Mouse (Mus musculus) testis, postnatal 10 days (tissue): ENCODE data around the gene Tmc4.
"Not testable (repeated sequence)": the region's sequence is repeated elsewhere in the genome, so short reads cannot be mapped to it uniquely, and the experiment has no call there.

Source experiments
- DNase-seq: peaks from one replicate; pipeline ENCODE4 v3.0.0; 2021; ENCODE audit warnings: low spot score

Tmc4 gene

DNA sequence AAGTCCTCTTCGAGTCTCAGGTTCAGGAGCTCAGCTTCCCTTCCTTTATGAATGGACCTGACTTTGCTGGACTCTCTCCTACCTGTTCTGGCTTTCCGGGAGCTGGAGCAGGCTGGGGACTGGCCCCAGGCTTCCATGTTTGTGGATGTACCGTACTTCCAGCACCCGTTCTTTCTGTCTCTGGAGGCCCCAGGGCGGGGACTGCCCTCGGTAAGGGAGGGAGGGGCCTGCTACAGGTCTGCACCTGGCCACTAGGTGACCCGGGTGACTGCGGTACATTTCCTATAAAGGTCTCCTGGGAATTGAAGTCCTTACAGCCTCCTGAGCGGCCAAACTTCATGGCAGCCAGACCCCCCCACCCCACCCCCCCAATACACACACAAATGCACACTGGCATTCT, at the start of gene Tmc4:
TSS of gene Tmc4 (minus strand) at position 212 of the 400 bp plus-strand sequence.
- DNase-seq = no peak

- not testable (repeated sequence) for DNase-seq
Measured at GRCm38 (mm10) chr7:3725459-3725858, 48.1 kb upstream of the Tmc4 start.

GRCm38 (mm10) chr7:3720268-3720667, 42.9 kb upstream of the Tmc4 start, which contains the start of gene Pirb:
Pirb (minus strand) TSS chr7:3720391.
- DNase-seq = not testable (repeated sequence)

GRCm38 (mm10) chr7:3715249-3715648, 37.9 kb upstream of the Tmc4 start:
- DNase-seq = no peak

DNA sequence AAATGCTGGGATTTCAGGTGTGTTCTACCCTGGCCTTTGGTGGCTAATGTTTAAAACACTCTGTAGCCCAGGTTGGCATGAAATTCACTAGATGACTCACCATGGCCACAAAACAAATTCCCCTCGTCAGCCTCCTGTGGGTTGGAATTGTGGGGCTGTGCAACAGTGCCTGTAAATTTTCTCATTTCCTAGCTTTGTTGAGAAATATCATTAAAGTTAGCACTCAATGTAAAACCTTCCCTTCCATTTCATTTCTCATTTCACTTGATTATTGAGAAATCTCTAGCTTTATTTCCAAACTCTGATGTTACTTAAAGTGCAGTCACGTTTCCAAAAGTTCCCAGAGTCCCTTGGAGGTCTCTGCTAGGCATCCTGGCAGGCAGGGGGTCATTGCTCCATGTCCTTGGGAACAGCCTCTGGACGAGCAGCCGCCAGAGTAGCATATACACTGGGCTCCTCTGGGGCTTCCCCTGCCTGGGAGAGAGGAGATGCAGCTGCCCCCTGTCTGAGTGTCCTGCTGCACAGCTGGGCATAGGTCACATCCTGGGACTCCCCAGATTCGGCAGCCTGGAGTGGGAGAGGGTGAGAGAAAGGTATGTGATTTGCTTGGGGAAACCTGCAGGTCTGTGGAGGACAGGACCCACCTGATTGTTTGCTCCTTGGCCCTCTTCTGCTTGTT, 35.0 kb upstream of the Tmc4 start:
- DNase-seq = no peak

DNA sequence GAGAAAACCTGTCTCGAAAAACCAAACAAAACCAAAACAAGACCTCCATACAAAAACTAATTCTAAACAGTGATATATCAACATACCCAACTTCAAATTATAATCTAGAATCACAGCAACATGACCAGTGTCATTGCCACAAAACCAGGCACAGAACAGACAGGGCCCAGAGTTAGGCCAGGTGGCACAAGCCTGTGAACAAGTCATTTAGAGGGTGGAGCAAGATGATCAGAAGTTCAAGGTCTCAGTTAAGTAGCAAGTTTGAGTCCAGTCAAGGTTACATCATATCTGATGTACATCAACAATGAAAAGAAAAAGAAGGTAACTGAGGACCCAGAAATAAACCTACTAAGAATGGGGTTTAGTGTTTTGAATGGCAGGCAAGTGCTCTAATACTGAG, 31.6 kb upstream of the Tmc4 start:
- DNase-seq = no peak

DNA sequence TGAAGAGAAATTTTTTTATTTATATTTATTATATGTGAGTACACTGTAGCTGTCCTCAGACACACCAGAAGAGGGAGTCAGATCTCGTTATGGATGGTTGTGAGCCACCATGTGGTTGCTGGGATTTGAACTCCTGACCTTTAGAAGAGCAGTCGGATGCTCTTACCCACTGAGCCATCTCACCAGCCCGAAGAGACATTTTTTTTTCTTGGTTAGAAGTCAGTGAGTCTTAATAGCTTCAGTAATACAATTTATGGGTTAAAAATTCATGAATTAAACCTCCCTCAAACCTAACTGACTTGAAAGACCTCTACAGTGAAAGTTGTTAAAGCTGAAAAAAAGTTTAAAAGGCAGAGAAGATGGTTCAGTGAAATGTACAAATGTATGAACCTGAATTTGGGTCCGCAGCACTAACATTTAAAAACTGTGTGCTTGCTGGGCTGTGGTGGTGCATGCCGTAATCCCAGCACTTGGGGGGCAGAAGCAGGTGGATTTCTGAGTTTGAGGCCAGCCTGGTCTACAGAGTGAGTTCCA, 31.2 kb upstream of the Tmc4 start:
- not testable (repeated sequence) for DNase-seq

GRCm38 (mm10) chr7:3707568-3708413, 30.4 kb upstream of the Tmc4 start:
- no peak for DNase-seq

DNA sequence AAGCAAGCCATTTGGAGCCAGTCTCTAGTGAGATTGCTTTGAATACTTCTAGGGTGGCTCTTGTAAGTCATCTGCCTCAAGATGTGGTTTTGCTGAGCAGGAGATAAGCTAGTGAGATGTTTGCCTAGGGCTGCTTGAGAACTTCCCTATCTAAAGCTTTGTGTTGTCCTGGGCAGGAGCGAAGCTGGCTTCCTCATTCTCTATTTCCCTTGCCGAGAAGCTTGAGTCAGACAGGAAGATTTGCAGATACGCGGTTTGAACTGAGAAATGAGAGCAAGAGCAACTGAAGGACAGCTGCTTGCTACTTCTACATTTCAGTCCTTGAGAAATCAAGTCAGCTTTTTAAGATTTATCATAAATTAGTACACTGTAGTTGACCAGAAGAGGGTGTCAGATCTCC, 29.7 kb upstream of the Tmc4 start:
- DNase-seq = no peak

GRCm38 (mm10) chr7:3706343-3706934, 29.1 kb upstream of the Tmc4 start:
- DNase-seq = no peak

GRCm38 (mm10) chr7:3705911-3706310, 28.6 kb upstream of the Tmc4 start:
- no peak for DNase-seq

- DNase-seq = not testable (repeated sequence)
Measured at GRCm38 (mm10) chr7:3705461-3705860, 28.1 kb upstream of the Tmc4 start.

GRCm38 (mm10) chr7:3704475-3704874, 27.1 kb upstream of the Tmc4 start:
- DNase-seq = no peak

DNA sequence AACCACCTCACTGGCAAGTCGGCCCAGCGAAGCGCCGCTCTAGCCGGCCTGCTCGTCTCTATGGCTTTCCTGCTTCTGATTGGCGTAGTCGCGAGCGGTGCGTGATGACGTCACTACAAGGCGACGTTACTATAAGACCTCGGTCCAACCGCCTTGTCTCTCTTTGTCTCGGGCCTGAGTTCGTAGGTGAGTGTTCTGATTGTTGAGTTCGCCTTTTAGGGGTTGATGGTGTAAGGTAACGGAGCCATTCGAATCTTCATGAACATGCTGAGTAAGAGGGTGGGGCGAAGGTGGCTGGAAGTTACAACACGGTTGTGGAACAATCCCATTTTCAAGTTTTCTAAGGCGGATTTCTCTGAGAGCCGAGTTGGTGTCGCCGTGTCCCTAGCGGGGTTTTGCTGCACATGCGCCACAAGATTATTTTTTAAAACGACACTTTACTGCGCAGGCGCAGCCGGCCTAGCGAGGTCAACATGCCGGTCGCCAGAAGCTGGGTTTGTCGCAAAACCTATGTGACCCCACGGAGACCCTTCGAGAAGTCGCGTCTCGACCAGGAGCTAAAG, 26.6 kb upstream of the Tmc4 start, which contains the start of gene Rps9:
TSS of gene Rps9 (plus strand) at position 115 of the 563 bp plus-strand sequence.
- DNase-seq = peak; percentile 96

GRCm38 (mm10) chr7:3703148-3703878, 26.0 kb upstream of the Tmc4 start:
- no peak for DNase-seq

- no peak for DNase-seq
Measured at GRCm38 (mm10) chr7:3698471-3698870, 21.1 kb upstream of the Tmc4 start.

DNA sequence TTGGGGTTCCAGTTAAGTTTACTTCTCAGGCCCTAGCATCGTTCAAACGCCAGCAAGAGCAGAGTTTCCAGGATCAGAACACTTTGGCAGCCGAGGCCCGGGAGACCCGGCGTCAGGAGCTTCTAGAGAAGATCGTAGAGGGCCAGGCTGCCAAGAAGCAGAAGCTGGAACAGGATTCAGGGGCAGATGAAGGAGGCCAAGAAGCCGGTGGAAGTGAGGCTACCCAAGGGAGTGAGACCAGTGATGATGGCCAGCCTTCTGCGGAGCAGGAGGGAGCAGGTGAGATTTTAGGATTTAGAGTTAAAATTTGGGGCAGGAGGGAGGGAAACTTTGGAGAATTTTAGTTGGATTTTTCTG, 17.6 kb upstream of the Tmc4 start:
- not testable (repeated sequence) for DNase-seq

DNA sequence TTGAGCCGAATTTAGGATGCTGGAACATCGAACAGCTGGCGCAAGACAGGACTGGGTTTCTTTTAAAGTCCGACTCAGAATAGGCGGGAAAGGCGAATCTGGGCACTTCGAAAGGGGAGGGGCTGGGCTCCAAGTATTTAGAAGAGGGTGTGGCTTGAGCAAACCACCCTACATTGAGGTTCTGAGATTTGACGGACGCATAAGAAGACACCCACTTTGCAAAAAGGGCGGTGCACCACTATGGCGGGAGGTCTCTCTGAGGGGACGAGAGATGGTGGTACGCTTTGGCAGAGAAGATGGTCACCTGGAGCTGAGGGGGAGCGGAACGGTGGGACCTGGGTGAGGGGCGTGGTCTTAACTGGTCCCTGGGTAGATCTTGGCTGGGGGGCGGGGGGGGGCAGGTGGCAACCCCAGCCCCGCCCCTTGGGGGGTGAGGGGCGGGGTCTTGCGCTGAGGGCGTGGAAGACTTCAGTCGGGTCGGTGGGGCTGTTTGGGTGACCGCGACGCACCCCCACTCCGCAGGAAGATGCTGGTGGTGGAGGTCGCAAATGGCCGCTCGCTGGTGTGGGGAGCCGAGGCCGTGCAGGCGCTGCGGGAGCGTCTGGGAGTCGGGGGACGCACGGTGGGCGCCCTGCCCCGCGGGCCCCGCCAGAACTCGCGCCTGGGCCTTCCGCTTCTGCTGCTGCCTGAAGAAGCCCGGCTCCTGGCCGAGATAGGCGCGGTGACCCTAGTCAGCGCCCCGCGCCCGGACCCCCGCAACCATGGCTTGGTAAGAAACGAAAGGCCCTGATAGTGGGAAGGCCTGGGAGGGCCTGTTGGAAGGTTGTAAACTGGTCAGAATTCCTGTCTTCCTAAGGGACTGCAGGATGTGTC, 17.0 kb upstream of the Tmc4 start:
- DNase-seq = peak; percentile 83

GRCm38 (mm10) chr7:3693809-3694075, 16.4 kb upstream of the Tmc4 start:
- DNase-seq = peak; percentile 86

- DNase-seq = peak; percentile 99
Measured at GRCm38 (mm10) chr7:3692987-3693808, 15.8 kb upstream of the Tmc4 start, which contains the start of gene Mboat7. Mboat7 (minus strand) TSS chr7:3693523.
